Mouse (Mus musculus) lung, postnatal 0 days (tissue): Measurements from ENCODE around the gene Frat2.

Experiments used
- CTCF ChIP-seq: IDR thresholded peaks from 2 replicates; pipeline ENCODE4 v1.5.1; 2016; ENCODE audit warnings: antibody characterized with exemption, mild to moderate bottlenecking
- EP300 ChIP-seq: IDR thresholded peaks from 2 replicates; pipeline ENCODE4 v1.6.1; 2016; ENCODE audit warnings: antibody characterized with exemption, mild to moderate bottlenecking, control low read depth

GRCm38 (mm10) chr19:41816915-41817314 lies 31.0 kb downstream of the Frat2 start:
- TF ChIP-seq CTCF = no peak
- no peak for TF ChIP-seq EP300
